Mouse (Mus musculus) midbrain, embryonic 14.5 days (tissue): ENCODE results near the gene Banp. TPM values are rescaled to one million over a fixed set of nuclear protein-coding genes. Genes with fewer than 3 reads are reported as not detected.

Experiments used
- ATAC-seq: fragments of 200-750 bp; cut with Nextera tagmentation; 2 replicates; pipeline ENCODE4 v1.8.0; 2017; ENCODE audit warnings: moderate number of reproducible peaks, moderate library complexity; ENCODE audit not compliant: low FRiP score, low TSS enrichment
- DNase-seq: peaks from one replicate; pipeline ENCODE4 v3.0.0-alpha.2; 2015
- H3K27ac ChIP-seq: fragments of 300-500 bp; sonication (generic); replicated peaks from 2 replicates; pipeline ENCODE4 v1.5.1; 2014; ENCODE audit warnings: mild to moderate bottlenecking, low read depth, low read length, moderate library complexity
- H3K27me3 ChIP-seq: fragments of 300-500 bp; sonication (generic); 2 replicates; pipeline ENCODE4 v1.6.1; 2014; ENCODE audit warnings: low read length, control low read depth, mixed read lengths; ENCODE audit not compliant: control insufficient read depth, insufficient read depth
- H3K36me3 ChIP-seq: fragments of 300-500 bp; sonication (generic); 2 replicates; pipeline ENCODE4 v1.6.1; 2014; ENCODE audit warnings: low read length, control low read depth; ENCODE audit not compliant: control insufficient read depth, insufficient read depth
- H3K4me1 ChIP-seq: fragments of 300-500 bp; sonication (generic); 2 replicates; pipeline ENCODE4 v1.6.1; 2014; ENCODE audit warnings: mild to moderate bottlenecking, antibody characterized with exemption, low read length, control low read depth; ENCODE audit not compliant: control insufficient read depth, insufficient read depth
- H3K4me2 ChIP-seq: fragments of 300-500 bp; sonication (generic); 2 replicates; pipeline ENCODE4 v1.6.1; 2014; ENCODE audit warnings: mild to moderate bottlenecking, low read length, moderate library complexity
- H3K4me3 ChIP-seq: fragments of 300-500 bp; sonication (generic); replicated peaks from 2 replicates; pipeline ENCODE4 v1.5.1; 2014; ENCODE audit warnings: low read depth, low read length
- H3K9ac ChIP-seq: fragments of 300-500 bp; sonication (generic); replicated peaks from 2 replicates; pipeline ENCODE4 v1.6.1; 2014; ENCODE audit warnings: mild to moderate bottlenecking, low read length, moderate library complexity
- H3K9me3 ChIP-seq: fragments of 300-500 bp; sonication (generic); 2 replicates; pipeline ENCODE4 v1.6.1; 2016; ENCODE audit warnings: low read length, control low read depth, mixed read lengths; ENCODE audit not compliant: control insufficient read depth
- WGBS: fragments of 180-500 bp; shearing (Covaris S2); extraction: QIAGEN DNeasy Blood & Tissue Kit; methylation state at CpG from one replicate; pipeline ENCODE4 v1.1.7; 2014; 5-methylcytosine and 5-hydroxymethylcytosine counted together
- polyA plus RNA-seq: library from polyadenylated mRNA; unstranded; fragments of >200 nt; fragmentation: Nextera tagmentation; extraction: Ambion mirVana; gene quantifications from 2 replicates; pipeline ENCODE4 v1.2.1, GENCODE M21; 2014

The Banp gene
- polyA plus RNA-seq, 1 experiment from 2014 or later = 47.7 TPM

GRCm38 (mm10) chr8:122005422-122006204 lies 56.1 kb downstream of the Banp start:
- DNase-seq (no peak), ATAC-seq (no peak)
- H3K4me3 ChIP-seq = no peak overlapping the region
- WGBS = 83% methylated on average over 25 of the region's 25 CpGs
- H3K9ac ChIP-seq = no peak overlapping the region
- no peaks in the 10 kb centered on the region for H3K27me3 ChIP-seq
- H3K27ac ChIP-seq = no peak overlapping the region
- H3K4me2 ChIP-seq = no peak overlapping the region
- H3K36me3 ChIP-seq = peaks cover 74% of the 10 kb centered on the region
- no peaks in the 10 kb centered on the region for H3K9me3 ChIP-seq
- H3K4me1 ChIP-seq = no peaks in the 10 kb centered on the region

GRCm38 (mm10) chr8:122006688-122007484 lies 57.3 kb downstream of the Banp start:
- no peaks in the 10 kb centered on the region for H3K9me3 ChIP-seq
- H3K27ac ChIP-seq = no peak overlapping the region; the same call in 1 of the 2 replicates
- ATAC-seq = no peak
- no peak overlapping the region for H3K4me2 ChIP-seq
- no peaks in the 10 kb centered on the region for H3K4me1 ChIP-seq
- no peak overlapping the region for H3K4me3 ChIP-seq
- H3K36me3 ChIP-seq = peaks cover 69% of the 10 kb centered on the region
- no peaks in the 10 kb centered on the region for H3K27me3 ChIP-seq
- 85% methylated on average over 13 of the region's 13 CpGs for WGBS
- no peak overlapping the region for H3K9ac ChIP-seq
- DNase-seq = no peak

- H3K27me3 ChIP-seq = no peaks in the 10 kb centered on the region
- no peak for DNase-seq
- no peaks in the 10 kb centered on the region for H3K9me3 ChIP-seq
- no peak for ATAC-seq
- no peak overlapping the region for H3K27ac ChIP-seq
- no peak overlapping the region for H3K4me2 ChIP-seq
- no peak overlapping the region for H3K9ac ChIP-seq
- H3K4me3 ChIP-seq = no peak overlapping the region
- H3K36me3 ChIP-seq = peaks cover 66% of the 10 kb centered on the region
- 89% methylated on average over 5 of the region's 5 CpGs for WGBS
- H3K4me1 ChIP-seq = no peaks in the 10 kb centered on the region
Measured at GRCm38 (mm10) chr8:122008395-122008794, 58.8 kb downstream of the Banp start.

GRCm38 (mm10) chr8:122010638-122011037 lies 61.1 kb downstream of the Banp start:
- Histone ChIP-seq H3K27me3 (no peaks in the 10 kb centered on the region), H3K4me2 (no peak overlapping the region), H3K4me3 (no peak overlapping the region), H3K9me3 (no peaks in the 10 kb centered on the region), H3K27ac (no peak overlapping the region), H3K36me3 (peaks cover 61% of the 10 kb centered on the region), H3K4me1 (no peaks in the 10 kb centered on the region), H3K9ac (no peak overlapping the region)
- ATAC-seq (no peak), DNase-seq (no peak)
- 89% methylated on average over 5 of the region's 5 CpGs for WGBS

DNA sequence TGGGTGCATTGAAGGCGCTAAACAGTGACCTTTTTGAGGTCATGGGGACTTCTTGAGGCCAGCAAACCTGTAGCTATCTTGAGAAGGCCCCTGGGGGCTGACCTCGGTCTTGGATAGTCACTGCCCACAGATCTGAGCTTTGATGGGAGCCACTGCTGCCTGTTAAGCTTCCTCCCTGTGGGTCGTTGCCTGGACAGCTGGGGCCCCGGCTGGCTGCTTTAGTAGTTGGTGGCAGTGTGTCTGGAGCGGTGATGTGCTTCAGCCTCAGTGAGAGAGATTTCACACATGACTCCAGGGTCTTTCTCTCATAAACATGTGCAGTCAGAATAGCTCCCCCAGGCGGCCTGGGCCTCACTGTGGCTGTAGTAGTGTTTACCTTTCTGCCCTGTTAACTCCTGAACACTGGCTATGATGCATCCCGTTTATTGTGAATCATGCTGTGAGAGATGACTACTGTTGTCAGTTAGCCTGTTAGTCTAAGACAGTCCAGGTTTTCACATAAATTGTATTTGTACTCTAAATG lies 61.6 kb downstream of the Banp start:
- ATAC-seq = no peak
- Histone ChIP-seq H3K4me1 (no peaks in the 10 kb centered on the region), H3K27me3 (no peaks in the 10 kb centered on the region), H3K4me3 (no peak overlapping the region), H3K4me2 (no peak overlapping the region), H3K27ac (no peak overlapping the region), H3K9ac (no peak overlapping the region), H3K9me3 (no peaks in the 10 kb centered on the region), H3K36me3 (peaks cover 60% of the 10 kb centered on the region)
- WGBS = 64% methylated on average over 7 of the region's 7 CpGs
- DNase-seq = no peak

- H3K4me3 ChIP-seq = no peak overlapping the region
Measured at GRCm38 (mm10) chr8:122014606-122015005, 65.1 kb downstream of the Banp start.

GRCm38 (mm10) chr8:122018046-122018831 lies 68.7 kb downstream of the Banp start:
- Histone ChIP-seq H3K4me1 (no peaks in the 10 kb centered on the region), H3K4me3 (no peak overlapping the region), H3K27ac (no peak overlapping the region), H3K9me3 (no peaks in the 10 kb centered on the region), H3K4me2 (no peak overlapping the region), H3K9ac (no peak overlapping the region), H3K36me3 (peaks cover 49% of the 10 kb centered on the region), H3K27me3 (no peaks in the 10 kb centered on the region)
- ATAC-seq (no peak), DNase-seq (peak; percentile 38)
- 83% methylated on average over 22 of the region's 22 CpGs for WGBS

More at GRCm38 (mm10) chr8:122014606-122015005, 65.1 kb downstream of the Banp start:
- Histone ChIP-seq H3K4me1 (no peaks in the 10 kb centered on the region), H3K4me2 (no peak overlapping the region), H3K9ac (no peak overlapping the region), H3K9me3 (no peaks in the 10 kb centered on the region), H3K27me3 (no peaks in the 10 kb centered on the region), H3K36me3 (peaks cover 55% of the 10 kb centered on the region), H3K27ac (no peak overlapping the region)
- no peak for ATAC-seq
- WGBS = 57% methylated on average over 3 of the region's 3 CpGs
- no peak for DNase-seq

- no peaks in the 10 kb centered on the region for H3K4me1 ChIP-seq
Measured at GRCm38 (mm10) chr8:122019162-122019561, 69.6 kb downstream of the Banp start.

More at GRCm38 (mm10) chr8:122019162-122019561, 69.6 kb downstream of the Banp start:
- DNase-seq (no peak), ATAC-seq (no peak)
- Histone ChIP-seq H3K4me3 (no peak overlapping the region), H3K36me3 (peaks cover 50% of the 10 kb centered on the region), H3K9ac (no peak overlapping the region), H3K27me3 (no peaks in the 10 kb centered on the region), H3K27ac (no peak overlapping the region), H3K9me3 (no peaks in the 10 kb centered on the region), H3K4me2 (no peak overlapping the region)
- WGBS = 86% methylated on average over 1 of the region's 1 CpGs
